Mouse (Mus musculus): Measurements from ENCODE around the gene Alkbh5.
"Not testable (repeated sequence)": the region's sequence is repeated elsewhere in the genome, so short reads cannot be mapped to it uniquely, and the experiment has no call there.

Alkbh5 gene

DNA sequence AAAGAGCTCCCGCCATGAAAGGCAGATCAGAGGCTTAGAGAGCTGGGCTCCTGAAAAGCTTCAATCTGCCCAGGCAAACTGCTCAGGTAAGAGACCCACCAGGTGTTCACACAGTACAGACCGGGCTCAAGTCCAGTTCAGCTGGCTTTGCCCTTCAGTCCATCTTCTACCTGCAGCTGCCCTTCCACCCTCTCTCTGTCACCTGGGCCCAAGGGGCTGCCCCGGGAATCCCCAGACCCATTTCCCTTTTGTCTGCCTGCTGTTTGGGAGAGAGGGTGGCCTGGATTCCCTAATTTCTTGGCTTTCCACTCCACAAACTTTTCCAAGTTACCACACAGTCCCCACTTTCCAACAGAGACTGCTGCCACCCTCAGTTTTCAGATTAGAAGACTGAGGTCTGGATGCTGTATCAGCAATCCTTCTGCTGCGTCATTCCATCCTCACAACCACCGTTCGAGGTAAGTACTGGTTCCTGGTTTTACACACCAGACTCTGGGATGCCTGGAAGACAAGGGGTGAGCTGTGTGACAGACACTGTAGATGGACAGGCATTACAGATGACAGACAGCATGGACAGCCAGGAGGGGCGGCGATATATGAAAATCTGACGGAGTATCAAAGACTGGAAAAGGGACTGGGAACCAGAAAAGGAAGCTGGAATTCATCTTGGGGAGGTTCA is at the start of gene Alkbh5:
TSS of gene Alkbh5 (plus strand) at position 202 of the 679 bp plus-strand sequence.
- DNase-seq, result no peak

DNA sequence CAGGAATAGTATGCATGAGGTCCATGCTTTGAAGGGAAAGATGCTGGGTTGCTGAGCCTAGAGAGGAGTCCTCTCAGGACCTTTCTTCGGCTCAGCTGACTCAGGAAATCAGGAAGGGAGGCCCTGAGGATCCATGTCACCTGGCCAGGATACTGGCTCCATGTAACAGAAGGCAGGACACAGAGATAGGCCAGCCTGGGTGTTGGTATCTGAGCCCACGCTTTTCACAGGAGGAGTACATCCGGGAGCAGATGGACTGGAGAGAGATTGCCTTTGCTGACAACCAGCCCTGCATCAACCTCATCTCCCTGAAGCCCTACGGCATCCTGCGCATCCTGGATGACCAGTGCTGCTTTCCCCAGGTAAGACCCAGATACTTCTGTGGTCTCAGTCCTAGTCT is 43.5 kb upstream of the Alkbh5 start:
- DNase-seq, result no peak

DNA sequence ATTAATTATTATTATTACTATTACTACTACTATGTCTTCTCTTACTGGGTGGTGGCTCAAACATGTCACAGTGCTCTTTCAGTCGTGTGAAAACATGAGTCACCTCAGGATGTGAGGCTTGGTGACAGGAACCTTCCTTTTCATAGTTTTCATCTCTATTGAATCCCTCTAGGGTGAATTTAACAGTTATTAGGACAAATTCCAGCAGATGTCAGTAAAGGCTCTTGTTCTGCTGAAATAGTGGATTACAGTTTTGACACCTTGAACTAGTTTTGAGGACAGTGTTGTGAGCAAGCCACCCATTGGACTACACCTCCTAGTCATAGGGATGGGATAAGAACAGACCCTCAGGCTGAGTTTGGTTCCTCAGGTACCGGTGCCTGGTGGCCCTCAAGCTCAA is 40.5 kb upstream of the Alkbh5 start:
- no peak for DNase-seq

DNA sequence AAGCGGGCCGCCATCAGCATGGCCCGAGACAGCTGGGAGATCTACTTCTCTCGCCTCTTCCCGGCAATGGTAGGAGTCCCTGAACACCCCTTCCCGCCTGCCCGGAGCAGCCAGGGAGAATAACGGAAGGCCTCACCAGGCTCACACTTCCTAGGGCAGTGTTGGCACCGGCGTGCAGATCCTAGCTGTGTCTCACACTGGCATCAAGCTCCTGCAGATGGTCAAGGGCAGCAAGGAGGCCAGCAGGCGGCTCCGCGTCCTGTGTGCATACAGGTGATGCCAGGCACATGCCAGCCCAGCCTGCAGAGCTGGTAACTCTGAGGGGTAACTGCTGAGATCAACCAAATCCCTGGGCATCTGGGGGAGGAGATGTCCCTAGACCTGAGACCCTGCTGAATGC is 28.9 kb upstream of the Alkbh5 start:
- DNase-seq, result no peak

DNA sequence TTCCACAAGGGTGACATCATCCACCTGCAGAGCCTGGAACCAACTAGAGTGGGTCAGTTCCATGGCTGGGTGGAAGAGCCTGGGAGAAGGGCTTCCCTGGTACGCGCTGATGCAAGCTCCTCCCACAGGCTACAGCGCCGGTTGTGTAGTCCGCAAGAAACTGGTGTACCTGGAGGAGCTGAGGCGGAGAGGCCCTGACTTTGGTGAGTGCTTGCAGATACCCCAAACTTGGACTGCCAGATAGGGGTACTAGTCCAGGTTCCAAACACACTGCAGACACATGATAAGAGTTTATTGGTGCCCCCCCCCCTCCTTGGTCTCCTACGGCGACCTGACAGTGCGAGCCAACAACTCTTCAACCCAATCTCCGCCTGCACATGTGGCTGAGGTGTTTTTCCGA is 27.2 kb upstream of the Alkbh5 start:
- no peak for DNase-seq

DNA sequence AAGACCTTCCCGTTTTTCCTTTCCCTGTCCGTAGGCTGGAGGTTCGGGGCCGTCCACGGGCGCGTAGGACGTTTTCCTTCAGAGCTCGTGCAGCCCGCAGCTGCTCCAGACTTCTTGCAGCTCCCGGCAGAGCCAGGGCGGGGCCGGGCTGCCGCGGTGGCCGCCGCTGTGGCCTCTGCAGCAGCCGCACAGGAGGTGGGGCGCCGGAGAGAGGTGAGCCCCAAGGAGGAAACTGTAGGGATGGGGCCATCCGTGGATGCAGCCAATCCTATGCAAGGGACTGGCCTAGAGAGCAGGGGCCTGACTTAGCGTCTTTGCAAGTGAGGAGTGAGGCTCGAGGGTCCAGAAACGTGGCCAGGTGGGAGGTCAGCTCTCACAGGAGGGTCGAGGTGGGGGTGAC is 26.7 kb upstream of the Alkbh5 start:
- no peak for DNase-seq

DNA sequence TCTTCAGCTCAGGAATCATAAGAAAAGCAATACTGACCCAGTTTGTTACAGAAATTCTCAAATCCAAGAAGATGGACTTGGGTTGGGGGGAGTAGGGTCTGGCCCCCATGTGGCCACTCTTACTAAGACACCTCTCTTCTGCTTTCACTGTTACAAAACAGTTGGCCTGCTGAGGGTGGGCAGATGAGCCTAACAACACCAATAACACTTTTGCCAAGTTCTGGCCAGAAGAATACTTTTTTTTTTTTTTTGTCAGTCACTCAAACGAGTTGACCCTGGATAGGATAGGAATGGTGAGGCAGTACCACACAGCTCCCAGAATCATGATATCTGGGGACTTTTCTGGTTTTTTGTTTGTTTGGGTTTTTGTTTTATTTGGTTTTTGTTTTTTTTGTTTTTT is 24.3 kb upstream of the Alkbh5 start:
- DNase-seq, result no peak

DNA sequence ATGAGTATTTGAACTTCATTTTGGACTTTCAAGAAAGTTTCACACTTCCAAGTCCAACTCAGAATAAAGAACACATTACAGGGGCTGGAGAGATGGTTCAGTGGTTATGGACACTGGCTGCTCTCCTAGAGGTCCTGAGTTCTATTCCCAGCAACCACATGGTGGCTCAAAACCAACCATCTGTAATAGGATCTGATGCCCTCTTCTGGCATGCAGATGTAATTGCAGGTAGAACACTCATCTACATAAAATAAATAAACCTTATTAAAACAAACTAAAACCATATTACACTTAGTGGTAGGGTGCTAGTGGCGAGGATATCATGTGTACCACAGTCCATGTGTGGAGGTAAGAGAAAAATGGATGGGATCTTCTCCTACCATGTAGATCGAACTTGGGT is 23.7 kb upstream of the Alkbh5 start:
- DNase-seq, result no peak

DNA sequence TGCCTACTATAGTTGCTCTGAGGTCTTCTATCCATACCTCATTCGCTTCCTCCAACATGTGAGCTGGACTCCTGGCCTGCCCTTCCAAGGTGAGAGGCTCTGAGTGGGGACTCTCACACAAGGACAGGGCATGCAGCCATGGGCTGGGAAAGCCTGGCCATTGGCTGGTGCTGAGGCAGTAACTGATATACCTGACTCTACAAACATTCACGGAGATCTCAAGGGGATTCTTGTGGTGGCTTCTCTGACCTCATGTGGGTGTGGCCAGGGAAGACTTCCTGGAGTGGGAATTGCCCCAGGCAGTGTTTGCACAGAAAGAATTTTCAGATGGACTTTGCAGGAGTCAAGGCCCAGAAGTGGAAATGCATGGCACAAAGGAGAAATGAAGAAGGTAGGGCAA is 21.2 kb upstream of the Alkbh5 start:
- DNase-seq, result no peak

DNA sequence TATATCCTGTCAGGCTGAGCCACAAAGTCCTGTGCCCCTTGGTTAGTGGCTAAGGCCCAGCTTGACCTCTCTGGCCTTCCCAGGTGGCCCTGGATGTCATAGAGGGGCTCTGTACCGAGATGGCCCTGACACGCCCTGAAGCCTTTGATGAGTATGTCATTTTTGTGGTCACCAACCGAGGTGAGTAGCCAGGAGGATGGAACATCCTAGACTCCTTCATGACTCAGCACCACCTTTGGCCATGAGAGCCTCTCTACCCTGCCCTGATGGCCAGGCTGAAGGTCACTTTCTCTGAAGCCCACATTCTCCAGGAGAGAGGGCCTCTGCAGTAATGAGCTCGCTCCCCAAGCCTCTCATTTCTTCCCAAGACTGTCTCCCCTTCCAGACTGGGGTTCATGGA is 17.9 kb upstream of the Alkbh5 start:
- DNase-seq, result no peak

DNA sequence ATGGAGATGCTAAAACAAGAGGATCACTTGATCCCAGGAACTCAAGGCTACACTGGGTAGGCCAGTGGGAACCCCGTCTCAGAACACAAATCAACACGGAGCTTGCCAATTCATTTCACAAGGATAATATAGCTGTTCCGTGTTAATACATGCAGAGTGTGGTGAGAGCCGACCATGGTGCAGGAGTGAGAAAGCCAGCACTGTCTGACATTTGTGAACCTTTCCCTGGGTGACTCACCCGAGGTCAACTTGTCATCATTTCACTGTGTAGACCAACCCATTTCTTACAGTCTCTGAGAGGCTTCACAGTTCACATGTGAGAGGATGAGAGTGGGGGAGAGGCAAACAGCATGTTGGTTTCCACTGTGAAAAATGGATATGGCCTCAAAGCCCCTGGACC is 14.2 kb upstream of the Alkbh5 start:
- no peak for DNase-seq

DNA sequence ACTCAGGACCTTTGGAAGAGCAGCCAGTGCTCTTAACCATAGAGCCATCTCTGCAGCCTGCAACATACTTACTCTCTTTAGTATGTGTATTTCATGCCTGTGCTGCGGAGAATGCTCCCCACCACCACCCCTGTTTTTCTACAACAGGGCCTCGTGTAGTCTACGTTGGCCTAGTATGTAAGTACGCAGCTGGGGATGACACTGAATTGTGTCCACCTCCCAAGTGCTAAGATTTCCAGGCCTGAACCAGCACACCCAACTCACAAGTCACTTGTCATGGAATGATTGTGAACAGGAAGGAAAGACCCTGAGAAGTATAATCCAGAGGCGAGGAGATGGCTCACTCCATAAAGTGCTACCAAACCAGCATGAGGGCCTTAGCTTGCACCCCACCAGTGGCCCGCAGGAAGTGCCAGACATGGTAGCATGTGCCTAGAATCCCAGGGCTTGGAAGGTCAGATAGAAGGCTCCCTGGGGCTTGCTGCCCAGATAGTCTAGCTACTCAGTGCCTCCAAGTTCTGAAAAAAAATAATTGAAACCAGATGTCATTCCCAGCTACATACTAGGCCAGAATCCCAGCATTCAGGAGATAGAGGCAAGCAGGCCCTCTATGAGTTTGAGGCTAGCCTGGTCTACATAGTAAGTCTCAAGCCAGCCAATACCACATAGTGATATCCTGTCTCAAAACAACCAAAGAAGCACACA is 13.4 kb upstream of the Alkbh5 start:
- no peak for DNase-seq

DNA sequence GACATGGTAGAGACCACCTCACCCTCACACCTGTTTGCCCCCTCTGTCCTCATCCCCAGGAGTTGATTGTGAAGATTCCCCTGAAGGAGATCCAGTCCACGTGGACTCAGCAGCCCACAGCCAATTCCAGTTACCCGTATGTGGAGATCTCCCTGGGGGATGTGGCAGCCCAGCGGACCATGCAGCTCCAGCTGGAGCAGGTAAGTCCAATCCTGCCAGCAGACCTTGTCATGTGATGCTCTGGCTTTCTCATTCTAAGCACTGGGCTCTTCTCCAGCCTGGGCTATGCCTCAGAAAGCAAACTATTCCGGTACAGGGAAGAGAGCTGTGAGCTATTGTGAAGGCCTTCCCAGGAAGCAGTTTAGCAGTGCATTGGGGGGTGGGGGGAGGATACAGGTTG is 9.7 kb upstream of the Alkbh5 start:
- no peak for DNase-seq

DNA sequence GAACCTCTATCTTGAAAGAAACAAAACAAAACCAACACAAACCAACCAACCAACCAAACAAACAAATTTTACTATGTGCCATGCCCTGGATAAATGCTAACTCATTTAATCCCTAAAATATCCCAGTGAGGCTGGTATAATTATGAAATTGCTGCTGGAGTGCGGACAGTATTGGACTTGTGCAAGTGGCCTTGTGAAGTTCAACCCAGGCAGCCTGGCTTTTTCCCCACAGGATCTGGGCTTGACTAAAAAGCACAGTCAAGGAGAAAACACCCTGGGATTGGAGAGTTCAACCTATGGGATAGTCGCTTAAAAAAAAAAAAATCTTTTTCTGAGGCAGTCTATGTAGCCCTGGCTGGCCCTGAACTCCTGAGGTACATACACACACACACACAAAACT is 505 bp upstream of the Alkbh5 start:
- no peak for DNase-seq

DNA sequence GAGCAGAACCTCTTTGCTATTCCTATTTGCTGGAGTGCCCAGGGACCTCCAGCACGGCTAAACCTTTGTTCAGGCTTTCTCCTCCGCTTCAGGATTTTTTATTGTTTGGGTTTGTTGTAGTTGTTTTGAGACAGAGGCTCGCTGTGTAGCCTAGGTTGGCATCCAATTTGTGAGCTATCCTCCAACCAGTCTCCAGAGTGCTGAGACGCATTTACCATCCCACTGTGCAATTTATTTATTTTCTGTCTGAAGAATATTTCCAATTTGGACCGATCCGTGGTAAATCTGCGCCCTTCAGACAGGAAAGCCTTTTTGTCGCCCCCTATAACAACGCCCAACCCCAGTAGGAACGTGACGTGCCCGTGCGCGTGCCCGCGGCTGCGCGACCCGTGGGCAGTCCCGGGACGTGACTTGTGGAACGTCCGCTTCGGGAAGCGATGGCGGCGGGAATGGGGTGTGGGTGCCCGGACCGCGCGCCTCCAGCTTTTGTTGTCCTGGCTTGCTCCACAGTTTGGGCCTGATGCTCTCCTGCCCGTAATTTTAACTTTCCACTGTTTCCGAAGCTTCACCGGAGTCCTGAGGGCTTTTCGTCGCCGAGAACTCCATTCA is 782 bp downstream of the Alkbh5 start:
- DNase-seq, result peak; percentile 91

DNA sequence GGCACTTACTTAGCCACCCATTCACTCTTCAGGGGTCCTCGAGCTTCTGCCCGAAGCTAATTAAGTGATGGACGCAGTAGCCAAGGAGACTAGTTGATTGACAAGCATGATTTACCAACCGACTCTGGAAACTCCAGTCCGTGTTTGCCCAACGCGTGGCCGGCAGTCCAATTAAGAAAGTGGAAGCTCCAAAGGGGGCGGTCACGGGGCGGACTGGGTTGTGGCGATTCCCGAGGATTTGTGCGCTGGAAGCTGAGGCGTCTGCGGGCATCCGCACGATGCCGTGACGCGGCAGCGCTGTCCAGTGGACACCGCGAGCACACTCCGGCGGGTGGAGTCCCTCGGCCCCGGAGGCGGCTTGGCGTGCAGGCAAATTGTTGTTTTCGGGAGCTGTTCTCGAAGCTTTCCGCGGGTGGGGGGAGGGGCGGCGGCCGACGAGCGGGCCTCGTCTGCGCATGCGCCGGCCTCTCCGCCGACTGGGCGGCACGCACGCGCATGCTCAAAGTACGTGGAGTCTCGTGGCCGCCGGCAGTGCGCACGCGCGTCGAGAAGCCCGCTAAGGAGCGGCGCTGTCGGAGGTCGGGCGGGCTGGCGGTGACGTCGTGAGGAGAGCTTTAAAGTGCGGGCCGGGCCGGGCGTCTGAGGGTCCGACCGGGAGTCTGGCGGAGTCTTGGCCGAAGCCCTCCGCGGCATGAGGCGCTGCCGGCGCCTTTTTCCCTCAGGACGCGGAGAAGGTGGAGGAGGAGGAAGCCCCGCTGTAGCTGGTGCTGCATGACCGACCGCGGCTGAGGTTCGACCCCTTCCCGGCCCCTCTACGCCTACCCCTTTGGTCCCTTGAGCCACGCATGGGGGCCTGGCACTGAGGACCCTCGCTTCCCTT is 1.5 kb downstream of the Alkbh5 start:
- DNase-seq, result peak; percentile 95

DNA sequence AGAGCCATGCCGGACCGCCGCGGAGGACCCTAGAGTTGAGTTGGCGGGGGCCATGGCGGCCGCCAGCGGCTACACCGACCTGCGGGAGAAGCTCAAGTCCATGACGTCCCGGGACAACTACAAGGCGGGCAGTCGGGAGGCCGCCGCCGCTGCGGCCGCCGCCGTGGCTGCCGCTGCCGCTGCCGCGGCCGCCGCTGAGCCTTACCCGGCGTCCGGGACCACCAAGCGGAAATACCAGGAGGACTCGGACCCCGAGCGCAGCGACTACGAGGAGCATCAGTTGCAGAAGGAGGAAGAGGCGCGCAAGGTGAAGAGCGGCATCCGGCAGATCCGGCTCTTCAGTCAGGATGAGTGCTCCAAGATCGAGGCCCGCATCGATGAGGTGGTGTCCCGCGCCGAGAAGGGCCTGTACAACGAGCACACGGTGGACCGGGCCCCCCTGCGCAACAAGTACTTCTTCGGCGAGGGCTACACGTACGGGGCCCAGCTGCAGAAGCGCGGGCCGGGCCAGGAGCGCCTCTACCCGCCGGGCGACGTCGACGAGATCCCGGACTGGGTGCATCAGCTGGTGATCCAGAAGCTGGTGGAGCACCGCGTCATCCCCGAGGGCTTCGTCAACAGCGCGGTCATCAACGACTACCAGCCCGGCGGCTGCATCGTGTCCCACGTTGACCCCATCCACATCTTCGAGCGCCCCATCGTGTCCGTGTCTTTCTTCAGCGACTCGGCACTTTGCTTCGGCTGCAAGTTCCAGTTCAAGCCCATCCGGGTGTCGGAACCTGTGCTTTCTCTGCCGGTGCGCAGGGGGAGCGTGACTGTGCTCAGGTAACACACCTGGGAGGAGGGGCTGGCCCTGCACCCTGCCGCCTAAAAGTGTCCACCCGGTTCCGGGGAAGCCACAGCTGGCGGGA is 2.4 kb downstream of the Alkbh5 start:
- DNase-seq, result peak; percentile 33

DNA sequence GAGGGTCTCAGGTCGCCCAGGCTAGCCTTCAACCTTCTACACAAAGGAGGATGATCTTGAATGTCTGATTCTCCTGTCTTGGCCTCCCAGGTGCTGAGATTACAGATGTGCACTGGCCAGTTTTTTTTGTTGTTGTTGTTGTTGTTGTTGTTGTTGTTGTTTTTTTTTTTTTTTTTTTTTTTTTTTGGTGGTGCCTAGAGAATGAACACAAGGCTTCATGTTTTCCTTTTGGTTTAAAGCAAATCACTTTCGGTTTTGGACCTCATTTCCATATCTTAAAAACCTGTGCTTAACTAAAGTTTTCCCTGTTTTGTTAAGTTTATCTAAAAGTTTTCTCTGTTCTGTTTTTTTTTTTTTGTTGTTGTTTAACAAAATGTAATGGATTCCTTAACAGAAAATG is 3.4 kb downstream of the Alkbh5 start:
- DNase-seq, result no peak

DNA sequence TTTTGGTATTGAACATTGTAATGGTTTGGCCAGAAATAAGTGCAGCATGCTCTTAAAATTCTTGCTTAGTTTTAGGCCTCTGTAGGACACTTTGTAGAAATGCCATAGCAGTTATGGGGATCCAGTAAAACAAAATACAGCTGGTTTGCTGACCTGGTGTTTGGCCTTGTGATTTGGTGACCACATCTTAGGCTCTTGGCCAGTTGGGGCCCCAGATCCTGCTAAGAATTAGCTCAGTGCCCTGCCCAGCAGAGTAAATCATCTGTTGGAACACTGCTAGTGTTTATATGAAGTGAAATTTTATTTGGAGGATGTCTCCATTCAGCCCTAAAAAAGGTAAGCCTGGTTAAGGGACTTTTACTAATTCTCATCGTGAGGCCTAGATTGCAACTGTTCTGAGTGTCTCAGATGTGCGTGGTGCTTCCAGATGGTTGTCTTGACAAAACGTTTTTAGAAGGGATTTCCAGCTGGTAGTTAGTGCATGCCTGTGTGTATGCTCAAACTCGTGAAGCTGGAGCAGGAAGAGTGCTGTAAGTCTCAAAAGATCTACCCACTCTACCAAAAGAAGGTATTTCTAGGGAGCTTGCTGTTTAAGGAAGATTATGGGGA is 3.9 kb downstream of the Alkbh5 start:
- no peak for DNase-seq

DNA sequence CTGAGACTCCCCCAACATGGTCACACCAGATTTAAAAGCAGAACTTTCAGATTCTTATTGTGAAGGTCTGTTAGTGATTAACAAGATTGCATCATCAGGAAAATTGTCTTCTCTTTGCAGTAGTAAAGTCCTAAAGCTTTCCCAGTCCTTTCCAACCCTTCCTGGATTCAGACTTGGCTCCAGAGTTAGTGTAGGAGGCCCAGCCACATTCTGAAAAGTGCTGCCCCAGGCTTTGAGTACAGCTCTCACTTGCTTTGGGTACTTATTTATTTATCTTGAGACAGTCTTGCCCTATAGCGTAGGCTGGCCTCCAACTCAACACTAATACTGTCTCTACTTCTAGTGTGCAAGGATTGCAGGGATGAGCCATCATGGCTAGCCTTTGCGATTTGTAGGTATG is 4.6 kb downstream of the Alkbh5 start:
- DNase-seq, result no peak

DNA sequence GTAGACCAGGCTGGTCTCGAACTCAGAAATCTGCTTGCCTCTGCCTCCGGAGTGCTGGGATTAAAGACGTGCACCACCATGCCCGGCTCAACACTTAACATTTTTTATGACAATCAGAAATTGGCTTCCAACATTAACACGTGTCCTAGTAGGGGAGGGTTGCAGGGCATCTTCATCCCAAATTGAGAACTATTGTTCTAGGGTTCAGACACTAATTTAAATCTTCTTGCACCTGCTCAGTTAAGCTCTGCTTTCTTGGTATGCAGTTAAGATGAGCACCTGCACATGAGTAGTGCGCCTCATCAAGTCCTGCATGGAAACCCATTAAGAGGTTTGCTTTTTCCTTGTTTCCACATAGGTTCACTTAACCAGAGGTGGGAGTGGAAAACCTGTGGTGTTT is 5.7 kb downstream of the Alkbh5 start:
- DNase-seq, result no peak

DNA sequence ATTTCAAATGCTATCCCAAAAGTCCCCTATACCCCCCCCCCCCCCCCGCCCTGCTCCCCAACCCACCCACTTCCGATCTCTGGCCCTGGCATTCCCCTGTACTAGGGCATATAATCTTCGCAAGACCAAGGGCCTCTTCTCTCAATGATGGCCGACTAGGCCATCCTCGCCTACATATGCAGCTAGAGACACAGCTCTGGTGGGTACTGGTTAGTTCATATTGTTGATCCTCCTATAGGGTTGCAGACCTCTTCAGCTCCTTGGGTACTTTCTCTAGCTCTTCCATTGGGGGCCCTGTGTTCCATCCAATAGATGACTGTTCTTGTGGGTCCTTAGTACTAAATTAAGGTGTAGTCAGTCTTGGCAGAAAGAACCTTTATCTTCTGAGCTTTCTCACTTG is 7.0 kb downstream of the Alkbh5 start:
- not testable (repeated sequence) for DNase-seq

Data from right cerebral cortex, postnatal 14 days (tissue).